Mouse (Mus musculus) liver, embryonic 16.5 days (tissue): ENCODE measurements around the gene Supt20. TPM values are rescaled to one million over a fixed set of nuclear protein-coding genes. Genes with fewer than 3 reads are reported as not detected.
"Not testable (repeated sequence)": the region's sequence is repeated elsewhere in the genome, so short reads cannot be mapped to it uniquely, and the experiment has no call there.

Experiments used
- ATAC-seq: fragments of 200-750 bp; cut with Nextera tagmentation; 2 replicates; pipeline ENCODE4 v1.8.0; 2017; ENCODE audit warnings: low read depth, mild to moderate bottlenecking, moderate number of reproducible peaks, moderate library complexity
- H3K27ac ChIP-seq: fragments of 300-500 bp; sonication (generic); 2 replicates; pipeline ENCODE4 v1.5.1; 2014; ENCODE audit warnings: mild to moderate bottlenecking, low read length
- H3K27me3 ChIP-seq: fragments of 300-500 bp; sonication (generic); 2 replicates; pipeline ENCODE4 v1.6.1; 2014; ENCODE audit warnings: low read depth, low read length, mixed read lengths; ENCODE audit not compliant: control insufficient read depth, insufficient read depth
- H3K36me3 ChIP-seq: fragments of 300-500 bp; sonication (generic); 2 replicates; pipeline ENCODE4 v1.6.1; 2014; ENCODE audit warnings: mild to moderate bottlenecking; ENCODE audit not compliant: control insufficient read depth, insufficient read depth
- H3K4me1 ChIP-seq: fragments of 300-500 bp; sonication (generic); 2 replicates; pipeline ENCODE4 v1.6.1; 2014; ENCODE audit warnings: low read depth, low read length, mixed read lengths; ENCODE audit not compliant: control insufficient read depth
- H3K4me2 ChIP-seq: fragments of 300-500 bp; sonication (generic); 2 replicates; pipeline ENCODE4 v1.6.1; 2014; ENCODE audit warnings: low read depth, low read length, mixed read lengths
- H3K4me3 ChIP-seq: fragments of 300-500 bp; sonication (generic); 2 replicates; pipeline ENCODE4 v1.5.1; 2014; ENCODE audit warnings: low read depth, mild to moderate bottlenecking, low read length
- H3K9ac ChIP-seq: fragments of 300-500 bp; sonication (generic); 2 replicates; pipeline ENCODE4 v1.6.1; 2014; ENCODE audit warnings: low read depth, low read length
- H3K9me3 ChIP-seq: fragments of 300-500 bp; sonication (generic); replicated peaks from 2 replicates; pipeline ENCODE4 v1.6.1; 2016; ENCODE audit warnings: low read length; ENCODE audit not compliant: control insufficient read depth
- WGBS: fragments of 180-500 bp; shearing (Covaris S2); extraction: QIAGEN DNeasy Blood & Tissue Kit; methylation state at CpG from one replicate; pipeline ENCODE4 v1.1.7; 2014; ENCODE audit not compliant: insufficient replicate concordance; 5-methylcytosine and 5-hydroxymethylcytosine counted together
- polyA plus RNA-seq: library from polyadenylated mRNA; unstranded; fragments of >200 nt; fragmentation: Nextera tagmentation; extraction: Ambion mirVana; gene quantifications from 2 replicates; pipeline ENCODE4 v1.2.1, GENCODE M21; 2015

Supt20 gene
- polyA plus RNA-seq, 1 experiment from 2014 or later: 30.2 TPM

DNA sequence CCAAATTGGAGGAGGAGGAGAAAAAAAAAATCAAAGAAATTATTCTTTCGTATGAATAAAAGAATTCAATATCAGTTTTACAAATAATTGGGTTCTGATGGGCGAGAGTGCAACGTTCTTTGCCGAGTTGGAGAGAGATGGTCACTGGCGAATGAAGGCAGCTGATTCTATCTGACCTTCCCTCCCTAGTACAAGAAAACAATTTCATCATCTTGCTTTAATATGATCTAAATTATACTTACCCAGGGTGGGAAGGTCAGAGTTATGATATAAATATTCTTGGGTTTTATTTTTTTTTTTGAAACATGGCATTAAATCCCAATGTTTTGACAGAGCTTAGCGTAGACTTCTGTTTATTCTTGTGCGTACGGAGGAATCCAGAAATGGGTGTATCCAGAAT, 64.8 kb downstream of the Supt20 start:
- H3K27me3 ChIP-seq: peaks cover 27% of the 10 kb centered on the region
- H3K4me3 ChIP-seq: no peak overlapping the region
- H3K4me2 ChIP-seq: no peak overlapping the region
- H3K27ac ChIP-seq: no peak overlapping the region
- no peak overlapping the region for H3K9ac ChIP-seq
- H3K36me3 ChIP-seq: no peaks in the 10 kb centered on the region
- H3K9me3 ChIP-seq: no peaks in the 10 kb centered on the region
- ATAC-seq: no peak
- 79% methylated on average over 8 of the region's 8 CpGs for WGBS
- H3K4me1 ChIP-seq: no peaks in the 10 kb centered on the region

DNA sequence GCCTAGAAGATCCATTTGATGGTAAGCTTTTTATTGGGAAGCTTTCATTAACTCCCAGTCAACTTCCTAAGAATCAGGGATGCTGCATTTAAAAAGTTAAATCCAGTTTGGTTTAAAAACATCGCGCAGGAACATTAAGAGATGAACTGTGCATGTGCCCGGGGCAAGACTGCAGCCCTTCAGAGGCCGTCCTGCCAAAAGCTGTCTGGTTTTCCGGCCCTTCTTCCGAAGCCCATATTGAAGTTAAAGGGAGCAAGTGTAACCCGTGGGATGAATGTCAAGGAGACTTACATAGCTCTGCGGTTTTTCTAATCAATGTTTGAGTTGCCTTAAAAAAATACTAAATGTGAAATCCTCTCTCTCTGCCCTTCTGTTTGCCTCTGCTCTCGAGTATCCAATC, 66.6 kb downstream of the Supt20 start:
- 62% methylated on average over 9 of the region's 9 CpGs for WGBS
- Histone ChIP-seq H3K9ac (no peak overlapping the region), H3K4me3 (no peak overlapping the region), H3K4me2 (no peak overlapping the region), H3K36me3 (no peaks in the 10 kb centered on the region), H3K4me1 (no peaks in the 10 kb centered on the region), H3K9me3 (no peaks in the 10 kb centered on the region), H3K27me3 (peaks cover 26% of the 10 kb centered on the region), H3K27ac (no peak overlapping the region)
- no peak for ATAC-seq

DNA sequence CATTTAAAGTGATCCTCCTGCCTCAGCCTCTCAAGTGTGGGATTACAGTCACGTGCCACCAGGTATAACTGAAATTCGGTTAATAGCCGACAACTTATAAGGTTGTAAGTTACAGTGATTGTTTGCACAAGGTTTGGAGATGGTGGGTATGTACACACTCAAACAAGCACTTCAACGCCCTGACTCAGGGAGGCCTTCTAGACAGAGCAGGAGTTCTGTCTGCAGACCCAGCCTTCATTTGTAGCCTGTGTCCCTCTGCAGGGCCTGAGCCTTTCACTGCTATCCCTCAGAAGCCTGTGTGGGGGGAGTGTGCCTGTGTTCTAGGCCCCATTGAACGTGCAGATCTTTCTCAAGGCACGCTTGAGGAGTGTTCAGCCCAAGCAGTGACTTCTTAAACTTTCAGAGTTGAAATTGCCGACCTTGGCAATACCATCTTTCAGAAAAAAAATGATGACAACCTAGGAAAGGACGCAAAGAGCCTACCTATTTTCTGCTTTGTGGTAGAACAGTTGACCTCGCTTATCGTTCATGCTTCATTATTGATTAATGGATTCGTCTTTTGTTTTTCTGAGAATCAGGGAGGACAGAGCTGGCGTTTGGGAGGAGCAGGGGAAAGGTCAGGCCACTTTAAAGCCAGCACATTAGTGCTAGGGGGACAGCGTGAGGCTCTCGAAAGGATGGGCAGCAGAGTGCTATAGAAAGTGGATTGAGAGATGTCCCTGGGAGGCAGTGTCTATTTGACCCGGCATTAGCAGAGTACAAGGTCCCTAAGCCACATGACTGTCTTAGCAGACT, 67.9 kb downstream of the Supt20 start:
- 51% methylated on average over 15 of the region's 15 CpGs for WGBS

DNA sequence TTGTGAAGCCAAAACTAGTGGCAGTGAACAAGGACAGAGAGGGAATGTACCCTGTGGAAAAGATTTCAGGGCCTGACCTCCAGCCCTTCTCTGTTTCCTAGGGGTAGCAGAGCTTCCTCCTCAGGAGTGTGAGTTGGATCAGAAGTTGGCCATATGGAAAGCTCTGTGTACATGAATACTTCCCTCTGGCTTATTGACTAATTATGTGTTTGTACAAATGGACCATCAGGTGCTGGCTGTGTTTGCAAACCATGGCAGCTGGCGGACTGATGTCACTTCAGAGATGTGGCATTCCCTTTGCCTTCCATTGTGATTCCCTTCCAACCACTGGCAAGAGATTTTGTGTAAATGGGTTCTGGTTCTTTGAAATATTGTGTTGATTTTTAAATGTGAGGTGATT, 68.7 kb downstream of the Supt20 start:
- ATAC-seq: no peak
- no peaks in the 10 kb centered on the region for H3K36me3 ChIP-seq
- H3K27me3 ChIP-seq: peaks cover 7% of the 10 kb centered on the region
- no peak overlapping the region for H3K9ac ChIP-seq
- H3K27ac ChIP-seq: no peak overlapping the region
- no peaks in the 10 kb centered on the region for H3K9me3 ChIP-seq
- no peak overlapping the region for H3K4me3 ChIP-seq
- H3K4me1 ChIP-seq: no peaks in the 10 kb centered on the region
- no peak overlapping the region for H3K4me2 ChIP-seq
- WGBS: 66% methylated on average over 1 of the region's 1 CpGs

More for the DNA sequence above, 67.9 kb downstream of the Supt20 start:
- Histone ChIP-seq H3K4me1 (no peaks in the 10 kb centered on the region), H3K4me2 (no peak overlapping the region), H3K27me3 (peaks cover 14% of the 10 kb centered on the region), H3K27ac (no peak overlapping the region), H3K9me3 (no peaks in the 10 kb centered on the region), H3K4me3 (no peak overlapping the region), H3K36me3 (no peaks in the 10 kb centered on the region), H3K9ac (no peak overlapping the region)
- ATAC-seq: no peak

DNA sequence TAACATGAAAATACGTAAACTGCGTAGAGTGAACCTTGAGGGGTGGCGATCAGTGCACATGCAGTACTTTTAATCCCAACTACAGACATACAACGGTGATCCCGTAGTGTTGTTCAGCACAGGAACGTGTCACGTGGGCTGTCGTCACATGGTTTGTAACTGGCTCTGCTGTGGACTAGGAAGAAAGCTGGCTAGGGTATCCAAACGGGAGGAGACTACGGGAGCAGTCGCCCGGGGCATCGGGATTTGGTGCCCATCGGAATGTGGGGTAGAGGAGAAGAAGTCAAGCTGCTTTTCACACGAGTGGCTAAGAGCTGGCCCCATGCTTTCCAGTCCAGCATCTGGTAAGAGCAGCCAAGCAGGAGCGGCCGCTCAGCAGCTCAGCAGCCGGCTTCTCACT, 71.8 kb downstream of the Supt20 start:
- Histone ChIP-seq H3K36me3 (no peaks in the 10 kb centered on the region), H3K4me2 (no peak overlapping the region), H3K27me3 (no peaks in the 10 kb centered on the region), H3K9me3 (no peaks in the 10 kb centered on the region), H3K9ac (no peak overlapping the region), H3K4me3 (no peak overlapping the region), H3K4me1 (no peaks in the 10 kb centered on the region), H3K27ac (no peak overlapping the region)
- no peak for ATAC-seq
- WGBS: 74% methylated on average over 18 of the region's 18 CpGs

DNA sequence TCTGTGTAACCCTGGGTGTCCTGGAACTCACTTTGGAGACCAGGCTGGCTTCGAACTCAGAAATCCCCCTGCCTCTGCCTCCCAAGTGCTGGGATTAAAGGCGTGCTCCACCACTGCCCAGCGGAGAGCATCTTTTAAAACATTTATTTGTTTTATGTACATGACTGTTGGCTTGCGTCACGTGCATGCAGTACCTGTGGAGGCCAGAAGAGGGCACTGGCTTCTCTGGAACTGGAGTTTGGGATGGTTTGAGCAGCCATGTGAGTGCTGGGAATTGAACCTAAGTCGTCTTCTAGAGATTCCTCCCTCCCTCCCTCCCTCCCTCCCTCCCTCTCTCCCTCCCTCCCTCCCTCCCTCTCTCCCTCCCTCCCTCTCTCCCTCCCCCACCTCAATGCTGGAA, 72.9 kb downstream of the Supt20 start:
- H3K9ac ChIP-seq, H3K36me3 ChIP-seq, ATAC-seq, H3K27me3 ChIP-seq, H3K4me1 ChIP-seq, H3K4me2 ChIP-seq, H3K27ac ChIP-seq, H3K9me3 ChIP-seq, H3K4me3 ChIP-seq: not testable (repeated sequence)
- WGBS: 68% methylated on average over 6 of the region's 6 CpGs

DNA sequence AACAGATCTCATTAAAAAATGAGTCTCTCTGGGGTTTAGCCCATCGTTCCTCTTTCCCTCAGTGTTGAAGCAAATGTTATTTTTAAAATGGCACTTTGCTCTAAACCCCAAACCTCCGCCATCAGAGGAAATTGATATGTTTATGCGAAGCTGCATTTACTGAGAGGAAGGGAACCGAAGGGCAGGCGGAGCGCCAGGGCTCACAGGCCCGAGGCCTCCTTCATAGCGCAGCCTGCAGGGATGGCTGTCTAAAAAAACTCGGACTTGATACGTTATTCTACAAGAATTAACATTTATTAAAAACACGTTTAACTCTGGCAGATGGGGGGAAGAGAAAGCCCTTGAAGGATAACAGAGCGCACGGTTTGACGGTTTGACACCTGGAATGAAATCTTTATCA, 73.4 kb downstream of the Supt20 start:
- Histone ChIP-seq H3K27me3 (no peaks in the 10 kb centered on the region), H3K4me1 (no peaks in the 10 kb centered on the region), H3K9me3 (no peaks in the 10 kb centered on the region), H3K27ac (no peak overlapping the region), H3K9ac (no peak overlapping the region), H3K36me3 (no peaks in the 10 kb centered on the region), H3K4me2 (no peak overlapping the region), H3K4me3 (no peak overlapping the region)
- WGBS: 74% methylated on average over 14 of the region's 14 CpGs
- ATAC-seq: no peak

DNA sequence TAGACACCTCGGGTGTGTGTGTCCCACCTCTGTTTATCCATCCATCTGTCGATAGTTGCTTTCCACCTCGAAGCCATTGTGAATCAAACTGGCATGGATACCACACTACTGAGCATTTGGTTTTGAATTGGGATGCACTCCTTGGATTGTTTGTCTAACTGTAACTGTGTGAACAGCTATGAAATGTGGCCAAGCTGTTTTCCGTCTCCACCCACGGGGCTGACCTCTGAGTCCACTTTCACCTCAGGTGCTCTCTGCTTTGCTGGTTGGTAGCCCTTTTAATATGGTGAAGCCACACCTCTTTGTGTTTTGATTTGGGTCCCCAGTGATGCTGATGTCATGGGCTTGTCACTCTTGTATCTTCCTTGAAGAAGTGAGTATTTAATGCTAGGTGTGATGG, 74.2 kb downstream of the Supt20 start:
- ATAC-seq: no peak

DNA sequence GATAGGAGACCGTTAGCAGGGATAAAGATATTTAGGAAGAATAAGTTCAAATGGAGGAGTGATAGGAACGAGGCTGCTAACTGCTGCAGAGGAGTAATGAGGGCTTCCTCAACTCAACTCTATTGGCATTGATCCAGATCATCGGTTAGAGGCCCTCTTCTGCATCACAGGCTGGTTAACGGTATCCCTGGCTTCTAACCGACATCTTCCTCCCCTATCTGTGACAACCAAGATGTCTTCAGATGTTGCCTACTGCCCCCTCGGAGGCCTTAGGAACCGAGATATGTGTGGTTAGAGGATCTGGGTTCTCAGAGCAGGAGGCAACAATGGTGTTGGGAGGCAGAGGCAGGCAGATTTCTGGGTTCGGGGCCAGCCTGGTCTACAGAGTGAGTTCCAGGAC, 76.0 kb downstream of the Supt20 start:
- Histone ChIP-seq H3K27ac (no peak overlapping the region), H3K36me3 (no peaks in the 10 kb centered on the region), H3K9me3 (0 out of 2 replicates have a peak, but pooled peaks cover 1% of the 10 kb centered on the region), H3K9ac (no peak overlapping the region), H3K27me3 (no peaks in the 10 kb centered on the region), H3K4me2 (no peak overlapping the region), H3K4me1 (no peaks in the 10 kb centered on the region), H3K4me3 (no peak overlapping the region)
- WGBS: 53% methylated on average over 8 of the region's 8 CpGs
- no peak for ATAC-seq

More for the DNA sequence above, 74.2 kb downstream of the Supt20 start:
- H3K4me2 ChIP-seq: no peak overlapping the region
- WGBS: 76% methylated on average over 5 of the region's 5 CpGs
- no peaks in the 10 kb centered on the region for H3K9me3 ChIP-seq
- no peaks in the 10 kb centered on the region for H3K27me3 ChIP-seq
- H3K4me1 ChIP-seq: no peaks in the 10 kb centered on the region
- H3K27ac ChIP-seq: no peak overlapping the region
- H3K36me3 ChIP-seq: no peaks in the 10 kb centered on the region
- H3K4me3 ChIP-seq: no peak overlapping the region
- no peak overlapping the region for H3K9ac ChIP-seq
